Mouse (Mus musculus) thymus, postnatal 14 days (tissue): ENCODE results near the gene Foxc2.

Experiments used
- DNase-seq: peaks from one replicate; pipeline ENCODE4 v3.0.0; 2021

Gene Foxc2

GRCm38 (mm10) chr8:121086004-121086900, 29.7 kb upstream of the Foxc2 start:
- no peak for DNase-seq

GRCm38 (mm10) chr8:121088281-121088680, 27.7 kb upstream of the Foxc2 start:
- DNase-seq = no peak

- DNase-seq = no peak
Observed at GRCm38 (mm10) chr8:121088871-121089630, 26.9 kb upstream of the Foxc2 start.

- DNase-seq = no peak
Observed at GRCm38 (mm10) chr8:121089631-121090380, 26.2 kb upstream of the Foxc2 start.

GRCm38 (mm10) chr8:121090716-121091115, 25.3 kb upstream of the Foxc2 start:
- no peak for DNase-seq

GRCm38 (mm10) chr8:121092141-121092540, 23.8 kb upstream of the Foxc2 start:
- DNase-seq = no peak

GRCm38 (mm10) chr8:121092627-121093026, 23.3 kb upstream of the Foxc2 start:
- DNase-seq = peak; percentile 85

GRCm38 (mm10) chr8:121093496-121093895, 22.5 kb upstream of the Foxc2 start:
- DNase-seq = no peak

GRCm38 (mm10) chr8:121104049-121104818, 11.7 kb upstream of the Foxc2 start:
- peak; percentile 80 for DNase-seq

GRCm38 (mm10) chr8:121107668-121108656, 8.0 kb upstream of the Foxc2 start, which contains the start of gene Mthfsd:
Mthfsd (minus strand) TSS chr8:121108392.
- peak; percentile 99 for DNase-seq

- no peak for DNase-seq
Observed at GRCm38 (mm10) chr8:121108657-121109056, 7.3 kb upstream of the Foxc2 start.

- no peak for DNase-seq
Observed at GRCm38 (mm10) chr8:121111145-121111907, 4.6 kb upstream of the Foxc2 start.

GRCm38 (mm10) chr8:121113261-121113660, 2.7 kb upstream of the Foxc2 start:
- DNase-seq = peak; percentile 95

GRCm38 (mm10) chr8:121115136-121115535, 835 bp upstream of the Foxc2 start:
- DNase-seq = no peak

- no peak for DNase-seq
Observed at GRCm38 (mm10) chr8:121116591-121117185, 717 bp downstream of the Foxc2 start.

- DNase-seq = no peak
Observed at GRCm38 (mm10) chr8:121117186-121117651, 1.2 kb downstream of the Foxc2 start.

GRCm38 (mm10) chr8:121117906-121118305, 1.9 kb downstream of the Foxc2 start:
- DNase-seq = no peak

- DNase-seq = no peak
Observed at GRCm38 (mm10) chr8:121118634-121119420, 2.9 kb downstream of the Foxc2 start.
